Mouse (Mus musculus): ENCODE measurements around the gene Nav2.

DNA sequence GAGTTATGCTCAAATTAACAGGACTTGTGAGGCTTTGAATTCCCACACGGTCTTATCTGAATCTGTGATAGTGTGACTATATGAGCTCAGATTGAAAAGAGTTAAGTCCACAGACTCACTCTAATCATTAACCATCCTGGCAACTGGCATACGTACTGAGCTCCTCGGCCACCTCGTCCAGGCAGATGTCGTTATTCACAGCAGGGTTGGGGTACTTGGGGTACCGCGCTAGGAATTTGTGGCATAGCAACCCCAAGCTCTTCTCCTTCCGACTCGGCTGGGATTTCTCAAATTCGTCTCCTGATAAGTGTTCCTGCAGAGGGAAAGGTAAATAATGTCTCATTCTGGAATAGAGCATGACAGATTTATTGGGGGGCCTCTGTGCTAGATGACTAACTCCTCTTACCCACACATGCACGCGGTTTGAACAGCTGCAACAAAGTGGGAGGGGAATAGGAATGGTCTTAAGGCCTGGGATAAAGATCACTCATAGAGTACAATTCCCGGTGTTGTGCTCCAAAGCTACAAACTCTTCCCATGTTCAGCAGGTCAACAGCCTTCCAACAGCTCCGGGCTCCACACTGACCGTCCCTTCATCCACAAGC lies 30.6 kb upstream of the Nav2 start:
- TF ChIP-seq POLR2A (IDR thresholded peaks at IDR 0.05; ENCODE audit: borderline replicate concordance, insufficient read depth, low read length) (no peak), CTCF (IDR thresholded peaks at IDR 0.05; ENCODE audit: borderline replicate concordance, insufficient read depth, low read depth, low read length) (no peak)

All from cerebellum, adult 2 months (tissue).